Mouse (Mus musculus): ENCODE results near the gene Slit3.

- TF ChIP-seq CTCF (IDR thresholded peaks at IDR 0.05; ENCODE audit: low read depth) (no peak), EP300 (IDR thresholded peaks at IDR 0.05; ENCODE audit: low read depth) (no peak)
Observed at GRCm38 (mm10) chr11:35669536-35669935, 548.5 kb downstream of the Slit3 start.
